Mouse (Mus musculus) myocyte (in vitro differentiated cells): ENCODE data around the gene Esr2. TPM values are rescaled to one million over a fixed set of nuclear protein-coding genes. Genes with fewer than 3 reads are reported as not detected.
"Not testable (repeated sequence)": the region's sequence is repeated elsewhere in the genome, so short reads cannot be mapped to it uniquely, and the experiment has no call there.

Experiments used
- H3K27me3 ChIP-seq: one replicate; pipeline ENCODE4 v1.6.1; 2011; ENCODE audit not compliant: control insufficient read depth, insufficient read depth, insufficient read length
- H3K36me3 ChIP-seq: one replicate; pipeline ENCODE4 v1.6.1; 2011; ENCODE audit not compliant: control insufficient read depth, insufficient read depth
- H3K4me2 ChIP-seq: one replicate; pipeline ENCODE4 v1.6.1; 2011; ENCODE audit warnings: low read depth, control low read depth
- H3K4me3 ChIP-seq: one replicate; pipeline ENCODE4 v1.5.1; 2011; ENCODE audit warnings: mild to moderate bottlenecking, control low read depth, moderate library complexity
- H3K79me2 ChIP-seq: one replicate; pipeline ENCODE4 v1.6.1; 2011; ENCODE audit not compliant: control insufficient read depth, insufficient read depth
- H3ac ChIP-seq: one replicate; pipeline ENCODE4 v1.6.1; 2011; ENCODE audit not compliant: control insufficient read depth, insufficient read length
- CEBPB ChIP-seq: IDR thresholded peaks from 2 replicates; pipeline ENCODE4 v1.6.1; 2011; ENCODE audit warnings: mild to moderate bottlenecking, moderate library complexity; ENCODE audit not compliant: poor library complexity, insufficient read depth, severe bottlenecking
- E2F4 ChIP-seq: IDR thresholded peaks from one replicate; pipeline ENCODE4 v1.6.1; 2011; ENCODE audit warnings: mild to moderate bottlenecking, control low read depth, moderate library complexity; ENCODE audit not compliant: insufficient read depth
- MAX ChIP-seq: IDR thresholded peaks from one replicate; pipeline ENCODE4 v1.6.1; 2011; ENCODE audit warnings: low read depth, mild to moderate bottlenecking, control low read depth
- MYOD1 ChIP-seq, 3 experiments: IDR thresholded peaks; one replicate each; pipeline ENCODE4 v1.6.1; 2011; ENCODE audit warnings: control low read depth in 2 of 3, low read depth in 2 of 3, mild to moderate bottlenecking in 2 of 3, moderate library complexity in 1 of 3; ENCODE audit not compliant: insufficient read length in 2 of 3, control insufficient read depth in 1 of 3
- MYOG ChIP-seq, 3 experiments: IDR thresholded peaks; one replicate each; pipeline ENCODE4 v1.6.1; 2011; ENCODE audit warnings: control low read depth in 2 of 3, low read depth in 2 of 3, mild to moderate bottlenecking in 2 of 3; ENCODE audit not compliant: insufficient read length in 2 of 3, control insufficient read depth in 1 of 3, insufficient read depth in 1 of 3
- POLR2A ChIP-seq: IDR thresholded peaks from one replicate; pipeline ENCODE4 v1.6.1; 2011; ENCODE audit warnings: low read depth, mild to moderate bottlenecking, control low read depth, moderate library complexity; ENCODE audit not compliant: insufficient read length
- POLR2AphosphoS2 ChIP-seq: IDR thresholded peaks from one replicate; pipeline ENCODE4 v1.6.1; 2011; ENCODE audit warnings: low read depth, control low read depth; ENCODE audit not compliant: insufficient read length
- REST ChIP-seq: IDR thresholded peaks from one replicate; pipeline ENCODE4 v1.6.1; 2011; ENCODE audit warnings: mild to moderate bottlenecking, control low read depth, moderate library complexity; ENCODE audit not compliant: insufficient read depth, insufficient read length
- SRF ChIP-seq: IDR thresholded peaks from one replicate; pipeline ENCODE4 v1.6.1; 2011; ENCODE audit warnings: low read depth; ENCODE audit not compliant: control insufficient read depth, insufficient read length
- TCF12 ChIP-seq: IDR thresholded peaks from one replicate; pipeline ENCODE4 v1.6.1; 2011; ENCODE audit warnings: mild to moderate bottlenecking, control low read depth; ENCODE audit not compliant: poor library complexity, insufficient read depth, severe bottlenecking
- TCF3 ChIP-seq: IDR thresholded peaks from one replicate; pipeline ENCODE4 v1.6.1; 2011; ENCODE audit warnings: low read depth, control low read depth; ENCODE audit not compliant: insufficient read length
- USF1 ChIP-seq: IDR thresholded peaks from one replicate; pipeline ENCODE4 v1.6.1; 2011; ENCODE audit warnings: low read depth, mild to moderate bottlenecking, control low read depth, moderate library complexity
- polyA plus RNA-seq: library from polyadenylated mRNA; unstranded; fragments of >200 nt; fragmentation: generic; extraction: Trizol; gene quantifications from one replicate; pipeline ENCODE4 v1.2.1, GENCODE M21; 2012; ENCODE audit warnings: missing spikeins

Esr2 gene
- 0.02 TPM for polyA plus RNA-seq

DNA sequence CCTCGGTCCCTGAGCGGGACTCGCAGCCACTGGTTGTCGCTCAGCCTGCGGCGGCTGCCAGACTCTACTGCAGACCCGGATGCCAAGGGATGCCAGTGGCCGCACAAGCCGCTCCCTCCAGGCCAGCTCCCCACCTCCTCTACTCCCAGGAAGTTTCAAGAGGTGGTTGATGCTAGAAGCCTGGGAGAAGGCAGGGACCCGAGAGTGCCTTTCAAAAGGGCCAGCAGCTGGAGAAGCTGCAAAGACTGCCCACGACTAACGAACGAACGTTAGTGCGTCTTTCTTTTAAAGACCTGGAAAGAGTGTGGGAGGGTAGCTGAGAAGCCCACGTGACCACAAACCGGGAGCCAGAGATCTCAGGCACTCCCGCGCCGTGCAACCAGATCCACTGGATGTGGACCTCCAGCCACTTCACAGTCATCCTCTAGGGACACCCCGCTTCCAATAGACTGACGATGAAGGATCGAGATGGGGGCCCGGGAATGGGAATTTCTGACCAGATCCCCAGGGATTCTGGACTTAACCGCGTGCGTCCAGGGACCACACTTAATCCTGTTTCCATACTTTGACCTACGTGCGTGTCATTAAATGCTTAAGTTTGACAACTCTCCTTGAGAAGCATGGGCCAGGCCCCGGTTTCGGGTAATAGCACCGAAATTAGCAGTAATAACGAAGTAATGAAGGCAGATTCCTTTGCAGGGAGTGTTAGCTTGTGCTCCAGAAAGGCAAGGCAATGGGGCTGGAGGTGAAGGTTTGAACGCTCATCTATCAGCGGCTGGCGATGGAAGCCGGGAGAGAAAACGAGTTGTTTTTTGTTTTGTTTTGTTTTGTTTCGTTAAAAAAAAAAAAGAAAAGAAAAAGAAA is at the start of gene Esr2:
Gene Esr2 (minus strand): TSS at position 260 of the 864 bp plus-strand sequence.
- peak within 1 kb of the TSS; percentile 97 for H3K4me2 ChIP-seq
- H3K79me2 ChIP-seq = no peaks in the 10 kb centered on the region
- TF ChIP-seq POLR2A (no peak), USF1 (peak; percentile 79)

GRCm38 (mm10) chr12:76222104-76222503 is 45.0 kb upstream of the Esr2 start:
- not testable (repeated sequence) for H3K4me2 ChIP-seq, H3K36me3 ChIP-seq, H3ac ChIP-seq, H3K27me3 ChIP-seq, H3K79me2 ChIP-seq, H3K4me3 ChIP-seq

More for the DNA sequence above, at the start of gene Esr2:
- Histone ChIP-seq H3ac (no peak within 1 kb of the TSS), H3K36me3 (no peaks in the 10 kb centered on the region), H3K27me3 (no peaks in the 10 kb centered on the region), H3K4me3 (peak within 1 kb of the TSS; percentile 7)

DNA sequence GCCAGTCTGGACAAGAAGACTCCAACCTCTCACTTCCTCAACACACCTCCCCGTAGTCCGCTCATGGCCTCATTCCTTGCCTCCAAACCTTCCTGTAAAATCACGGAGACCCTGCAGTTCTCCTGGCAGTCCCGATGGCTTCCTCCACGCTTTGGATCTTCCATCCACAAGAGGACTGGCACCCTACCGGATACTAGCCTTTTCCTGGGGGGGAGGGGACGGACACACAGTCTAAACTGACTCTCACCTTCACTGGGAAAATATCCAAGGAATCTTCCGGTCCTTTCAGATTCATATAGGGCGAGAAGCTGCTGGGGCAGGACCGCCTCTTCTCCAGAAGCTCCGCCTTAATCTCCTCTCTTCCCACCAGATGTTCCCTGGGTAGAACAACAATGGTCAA is 39.7 kb upstream of the Esr2 start:
- Histone ChIP-seq H3K79me2 (no peaks in the 10 kb centered on the region), H3ac (no peak overlapping the region), H3K27me3 (no peaks in the 10 kb centered on the region), H3K4me3 (no peak overlapping the region), H3K36me3 (no peaks in the 10 kb centered on the region), H3K4me2 (no peak overlapping the region)
- TF ChIP-seq SRF = no peak
- TF ChIP-seq TCF12 = no peak
- no peak for TF ChIP-seq POLR2A
- TF ChIP-seq USF1 = no peak
- TF ChIP-seq TCF3 = no peak

GRCm38 (mm10) chr12:76215121-76215520 is 38.1 kb upstream of the Esr2 start:
- H3K4me3 ChIP-seq = no peak overlapping the region
- H3ac ChIP-seq = no peak overlapping the region
- H3K36me3 ChIP-seq = no peaks in the 10 kb centered on the region
- H3K4me2 ChIP-seq = no peak overlapping the region
- no peaks in the 10 kb centered on the region for H3K27me3 ChIP-seq
- H3K79me2 ChIP-seq = no peaks in the 10 kb centered on the region
- TF ChIP-seq CEBPB (no peak), MYOG (IDR thresholded peaks at IDR 0.05; ENCODE audit: control insufficient read depth in 1 of 3, insufficient read depth in 1 of 3, insufficient read length in 2 of 3, low read depth in 2 of 3) (no peak), TCF12 (no peak), MYOD1 (IDR thresholded peaks at IDR 0.05; ENCODE audit: control insufficient read depth in 1 of 3, insufficient read length in 2 of 3, low read depth in 2 of 3) (no peak), SRF (no peak), E2F4 (no peak), USF1 (no peak), MAX (no peak), REST (no peak), POLR2AphosphoS2 (no peak), TCF3 (no peak), POLR2A (no peak)

DNA sequence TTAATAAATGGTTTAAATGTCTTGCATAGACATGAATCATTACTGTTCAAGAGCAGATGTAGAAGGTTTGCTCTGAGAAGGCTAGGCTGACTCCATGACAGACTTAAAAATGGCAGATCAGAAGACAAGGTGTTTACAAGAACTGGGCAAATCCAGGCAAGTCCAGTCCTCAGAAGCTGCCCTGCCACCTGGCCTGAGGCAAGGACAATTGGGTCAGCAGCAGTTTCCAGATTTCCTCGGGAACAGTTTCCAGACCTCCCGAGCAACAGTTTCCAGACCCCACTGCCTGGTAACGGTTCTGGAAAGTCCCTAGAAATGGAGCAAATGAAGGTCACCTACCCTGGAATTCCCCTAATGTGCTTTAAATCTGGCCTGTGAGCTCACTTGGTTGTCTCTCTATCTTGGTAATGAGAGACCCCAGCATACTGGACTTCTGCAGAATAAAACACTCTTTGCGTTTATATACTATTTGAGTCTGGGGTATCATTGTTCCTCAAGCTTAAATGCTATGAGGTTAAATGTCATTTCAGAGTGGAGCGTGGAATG is 32.4 kb upstream of the Esr2 start:
- no peak overlapping the region for H3K4me2 ChIP-seq
- TF ChIP-seq MAX (no peak), MYOG (IDR thresholded peaks at IDR 0.05; ENCODE audit: control insufficient read depth in 1 of 3, insufficient read depth in 1 of 3, insufficient read length in 2 of 3, low read depth in 2 of 3) (no peak), MYOD1 (IDR thresholded peaks at IDR 0.05; ENCODE audit: control insufficient read depth in 1 of 3, insufficient read length in 2 of 3, low read depth in 2 of 3) (no peak), TCF3 (no peak), E2F4 (no peak), SRF (no peak), POLR2A (no peak), USF1 (no peak), POLR2AphosphoS2 (no peak)
- H3K79me2 ChIP-seq = no peaks in the 10 kb centered on the region
- H3K27me3 ChIP-seq = no peaks in the 10 kb centered on the region
- H3ac ChIP-seq = no peak overlapping the region
- H3K4me3 ChIP-seq = no peak overlapping the region
- no peaks in the 10 kb centered on the region for H3K36me3 ChIP-seq
